Mouse (Mus musculus) heart, embryonic 10.5 days (tissue): ENCODE measurements around the gene Zfp951. TPM values are rescaled to one million over a fixed set of nuclear protein-coding genes. Genes with fewer than 3 reads are reported as not detected.
"Not testable (repeated sequence)": the region's sequence is repeated elsewhere in the genome, so short reads cannot be mapped to it uniquely, and the experiment has no call there.

Source experiments
- DNase-seq: peaks from one replicate; pipeline ENCODE4 v3.0.0-alpha.2; 2017; ENCODE audit warnings: low spot score
- H3K27ac ChIP-seq: fragments of 300-500 bp; sonication (generic); 2 replicates; pipeline ENCODE4 v1.5.1; 2016; ENCODE audit warnings: mild to moderate bottlenecking
- H3K27me3 ChIP-seq: fragments of 300-500 bp; sonication (generic); 2 replicates; pipeline ENCODE4 v1.6.1; 2016; ENCODE audit warnings: mild to moderate bottlenecking; ENCODE audit not compliant: poor library complexity, insufficient read depth, severe bottlenecking
- H3K36me3 ChIP-seq: fragments of 300-500 bp; sonication (generic); 2 replicates; pipeline ENCODE4 v1.6.1; 2016; ENCODE audit warnings: mild to moderate bottlenecking, moderate library complexity
- H3K4me1 ChIP-seq: fragments of 300-500 bp; sonication (generic); 2 replicates; pipeline ENCODE4 v1.6.1; 2016; ENCODE audit warnings: mild to moderate bottlenecking
- H3K4me3 ChIP-seq: fragments of 300-500 bp; sonication (generic); 2 replicates; pipeline ENCODE4 v1.5.1; 2016; ENCODE audit warnings: mild to moderate bottlenecking, moderate library complexity
- H3K9me3 ChIP-seq: fragments of 300-500 bp; sonication (generic); 2 replicates; pipeline ENCODE4 v1.6.1; 2016; ENCODE audit warnings: mild to moderate bottlenecking, moderate library complexity
- WGBS: fragments of 180-500 bp; shearing (Covaris S2); methylation state at CpG from one replicate; pipeline ENCODE4 v1.1.7; 2016; 5-methylcytosine and 5-hydroxymethylcytosine counted together
- polyA plus RNA-seq: library from polyadenylated mRNA; unstranded; fragments of >200 nt; fragmentation: Nextera tagmentation; extraction: Ambion mirVana; gene quantifications from 2 replicates; pipeline ENCODE4 v1.2.1, GENCODE M21; 2016

Gene Zfp951
- polyA plus RNA-seq, result 1.9 and 2.7 TPM in 2 replicates

- H3K27me3 ChIP-seq, H3K9me3 ChIP-seq, H3K36me3 ChIP-seq, H3K4me1 ChIP-seq, DNase-seq: not testable (repeated sequence)
- Histone ChIP-seq H3K4me3 (peak within 1 kb of the TSS; percentile 43), H3K27ac (0 out of 2 replicates have a peak within 1 kb of the TSS, but pooled peaks have one; percentile 47)
- WGBS, result 27% methylated on average over 11 of the region's 12 CpGs
Observed at GRCm38 (mm10) chr5:104859962-104860525, at the start of gene Zfp951. Gene Zfp951 (minus strand): TSS chr5:104860070.

DNA sequence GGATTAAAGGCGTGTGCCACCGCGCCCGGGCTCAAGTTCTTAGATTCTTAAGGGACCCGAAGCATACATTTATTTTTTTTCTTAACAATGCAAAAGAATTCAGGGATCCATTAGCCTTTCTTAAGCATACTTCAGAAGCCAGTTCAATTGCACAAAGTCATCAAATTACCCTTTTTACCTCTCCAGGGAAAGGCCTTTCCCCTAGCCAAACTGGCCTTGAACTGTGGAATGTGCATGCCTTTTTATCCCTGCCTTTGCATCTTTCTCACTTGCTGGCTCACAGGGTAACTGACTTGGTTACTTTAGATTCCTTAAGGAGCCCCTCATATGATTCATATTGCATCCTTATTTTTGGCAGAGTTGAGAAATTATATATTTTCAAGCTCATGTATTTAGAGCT is 46.7 kb upstream of the Zfp951 start:
- H3K27ac ChIP-seq, H3K9me3 ChIP-seq, H3K4me1 ChIP-seq, DNase-seq, H3K27me3 ChIP-seq, H3K4me3 ChIP-seq, H3K36me3 ChIP-seq: not testable (repeated sequence)
- WGBS, result 78% methylated on average over 5 of the region's 5 CpGs

DNA sequence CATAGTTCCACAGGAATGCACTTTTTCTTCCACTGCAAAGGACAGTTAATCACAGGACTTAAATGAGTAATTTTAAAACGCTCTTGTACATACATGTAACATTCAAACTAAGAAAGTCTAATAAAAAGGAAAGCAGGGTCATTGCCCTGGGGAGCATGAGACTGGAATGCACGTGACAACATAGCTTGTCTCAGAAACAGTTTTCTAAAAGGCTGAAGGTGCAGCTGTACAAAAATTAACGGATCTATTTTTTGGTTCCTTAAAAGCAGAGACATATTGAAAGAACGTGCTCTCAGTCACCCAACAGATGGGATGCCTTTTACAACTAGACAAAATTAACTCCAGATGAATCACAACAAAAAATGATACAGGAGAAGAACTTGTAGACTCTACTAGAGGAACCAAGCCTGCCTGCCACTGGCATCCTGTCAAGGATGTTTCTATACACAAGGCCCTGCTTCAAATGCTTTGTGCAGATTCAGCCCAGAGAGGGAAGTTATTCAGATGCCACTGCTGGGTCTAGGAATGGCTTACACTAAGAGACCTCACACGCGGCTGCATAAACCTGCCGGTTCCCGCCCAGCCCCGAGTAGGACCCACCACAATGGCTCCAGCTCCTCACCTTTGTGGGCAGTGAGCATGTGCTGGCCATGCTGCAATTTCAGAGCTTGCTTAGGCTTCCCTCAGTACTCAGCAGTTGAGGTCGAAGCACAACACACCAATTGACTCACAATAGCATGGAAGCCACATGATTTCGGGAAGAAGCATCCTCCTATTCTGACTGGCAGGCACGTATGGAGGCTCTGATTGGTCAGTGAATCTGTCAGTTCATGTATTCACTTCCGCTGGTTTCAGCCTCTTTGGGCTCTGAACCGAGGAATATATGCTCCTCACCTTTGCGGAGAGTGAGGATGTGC is 567 bp downstream of the Zfp951 start:
- H3K9me3 ChIP-seq, H3K36me3 ChIP-seq, DNase-seq, H3K27me3 ChIP-seq, H3K4me1 ChIP-seq: not testable (repeated sequence)
- Histone ChIP-seq H3K27ac (0 out of 2 replicates have a peak overlapping the region, but pooled peaks have one; percentile 47), H3K4me3 (peak overlapping the region; percentile 43)
- WGBS, result 44% methylated on average over 10 of the region's 15 CpGs

DNA sequence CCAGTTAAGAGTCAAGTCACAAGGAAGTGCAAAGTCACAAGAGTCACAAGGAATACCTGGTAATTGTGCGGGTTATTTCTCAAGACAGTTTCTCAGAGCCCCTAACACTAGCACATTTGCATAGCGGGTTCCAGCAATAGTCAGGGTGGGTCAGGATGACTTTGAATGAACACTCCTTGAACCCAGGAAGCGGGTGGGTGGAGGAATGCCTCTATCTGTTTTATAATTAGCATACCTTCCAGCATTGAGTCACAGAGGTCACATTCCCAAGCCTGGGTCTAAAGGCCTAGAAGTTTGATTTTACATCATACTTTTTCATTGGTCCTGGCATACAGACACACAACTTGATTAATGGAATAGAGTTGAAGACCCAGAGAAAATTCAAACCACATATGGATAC is 5.3 kb downstream of the Zfp951 start:
- not testable (repeated sequence) for DNase-seq, H3K9me3 ChIP-seq, H3K4me3 ChIP-seq, H3K27ac ChIP-seq, H3K27me3 ChIP-seq, H3K4me1 ChIP-seq, H3K36me3 ChIP-seq
- WGBS, result 88% methylated on average over 3 of the region's 3 CpGs

- H3K27ac ChIP-seq, result no peak overlapping the region
- 0 out of 2 replicates have a peak, but pooled peaks cover 10% of the 10 kb centered on the region for H3K9me3 ChIP-seq
- H3K4me1 ChIP-seq, result no peaks in the 10 kb centered on the region
- no peak overlapping the region for H3K4me3 ChIP-seq
- 0 out of 2 replicates have a peak, but pooled peaks cover 3% of the 10 kb centered on the region for H3K36me3 ChIP-seq
- no peak for DNase-seq
- no peaks in the 10 kb centered on the region for H3K27me3 ChIP-seq
Observed at GRCm38 (mm10) chr5:104833330-104833729, 26.5 kb downstream of the Zfp951 start.

- peaks cover 27% of the 10 kb centered on the region for H3K9me3 ChIP-seq
- no peak overlapping the region for H3K27ac ChIP-seq
- H3K4me3 ChIP-seq, result no peak overlapping the region
- DNase-seq, result no peak
- H3K4me1 ChIP-seq, result no peaks in the 10 kb centered on the region
- 71% methylated on average over 1 of the region's 1 CpGs for WGBS
- no peaks in the 10 kb centered on the region for H3K27me3 ChIP-seq
- 0 out of 2 replicates have a peak, but pooled peaks cover 3% of the 10 kb centered on the region for H3K36me3 ChIP-seq
Observed at GRCm38 (mm10) chr5:104829611-104830010, 30.3 kb downstream of the Zfp951 start.

- H3K4me3 ChIP-seq, DNase-seq, H3K9me3 ChIP-seq, H3K36me3 ChIP-seq, H3K27me3 ChIP-seq, H3K4me1 ChIP-seq, H3K27ac ChIP-seq: not testable (repeated sequence)
- WGBS, result 64% methylated on average over 6 of the region's 6 CpGs
Observed at GRCm38 (mm10) chr5:104770138-104770537, 89.7 kb downstream of the Zfp951 start.

Other genes with a start within 250 kb of the Zfp951 start
- 0.36 and 0.49 TPM in 2 replicates for gene Abcg3, start 122.6 kb upstream of the Zfp951 start, polyA plus RNA-seq